Comparison of ENCODE assay signal across 20 mouse cellular contexts in genomic region chr19:32935638-32936037, GRCm38 (mm10).
DNase-seq lines count a peak whose midpoint lies in the region; ATAC-seq and TF ChIP-seq lines count a peak whose summit lies in the region.
"Had no signal": no experiment of that assay in that cellular context is flagged by ENCODE, and none has a peak within 500 bp of the region (broad histone marks: within the 10 kb centered on the region; RNA-seq: fewer than 3 reads in every experiment).

No protein-coding gene starts in this region.

- DNase-seq in spleen, adult 18-20 months = peak; percentile 49 to 54
- DNase-seq in spleen, adult 12 weeks (ENCODE audit: low spot score) = no peak
- peak; percentile 91 for DNase-seq in CH12.LX (ENCODE audit: extremely low read depth)
- DNase-seq in splenic B cell, adult 2 months (ENCODE audit: low read depth, low spot score) = peak; percentile 69
- DNase-seq in cerebellum, postnatal 4 days (ENCODE audit: low spot score in 2 of 2) = no peak
- DNase-seq: adrenal gland, adult 8-10 months; cerebellum, adult 11-12 months; cerebellum, postnatal 36 days; gastrocnemius, postnatal 36 days; heart, postnatal 14 days; kidney, adult 18-20 months; kidney, postnatal 14 days; right cerebral cortex, postnatal 4 days had no signal

- H3K4me3 ChIP-seq in CH12.LX (replicated peaks in 1 of 3; ENCODE audit: low read depth in 2 of 3, low read length in 2 of 3, poor library complexity in 1 of 3) = no peak overlapping the region
- H3K4me3 ChIP-seq: erythroblast, embryonic 14.5 days; heart, embryonic 10.5 days; hindbrain, embryonic 15.5 days; left cerebral cortex, adult 2 months had no signal

- peak; percentile 94 for TF ChIP-seq EP300 in CH12.LX (IDR thresholded peaks at IDR 0.05; ENCODE audit: low read length)

- TF ChIP-seq CTCF in CH12.LX (conservative IDR thresholded peaks at IDR 0.05 in 1 of 2, IDR thresholded peaks at IDR 0.05 in 1 of 2; ENCODE audit: low read depth in 2 of 2, low read length in 2 of 2) = no peak

- no peaks in the 10 kb centered on the region for H3K9me3 ChIP-seq in CH12.LX (replicated peaks; ENCODE audit: low read length)
- H3K9me3 ChIP-seq: heart, embryonic 10.5 days; hindbrain, embryonic 15.5 days had no signal

- no peaks in the 10 kb centered on the region for H3K36me3 ChIP-seq in CH12.LX (replicated peaks in 1 of 2; ENCODE audit: control insufficient read depth in 1 of 2, insufficient read depth in 1 of 2, low read length in 1 of 2)
- no peaks in the 10 kb centered on the region for H3K36me3 ChIP-seq in splenic B cell, adult 2 months (ENCODE audit: control insufficient read depth, insufficient read depth, low read length, poor library complexity, severe bottlenecking)
- H3K36me3 ChIP-seq: heart, embryonic 10.5 days; hindbrain, embryonic 15.5 days had no signal

- H3K79me2 ChIP-seq in CH12.LX (replicated peaks; ENCODE audit: control insufficient read depth, extremely low read depth, insufficient read depth, poor library complexity, severe bottlenecking) = no peaks in the 10 kb centered on the region

- H3K9ac ChIP-seq in CH12.LX (ENCODE audit: insufficient read depth, low read depth) = no peak overlapping the region
- H3K9ac ChIP-seq: hindbrain, embryonic 15.5 days had no signal

- peak; percentile 20 for TF ChIP-seq RAD21 in CH12.LX (IDR thresholded peaks at IDR 0.05; ENCODE audit: low read depth, low read length)

- no peak overlapping the region for H3K27ac ChIP-seq in CH12.LX (ENCODE audit: insufficient read depth, low read depth)
- H3K27ac ChIP-seq: heart, embryonic 10.5 days; hindbrain, embryonic 15.5 days; left cerebral cortex, adult 2 months had no signal

- H3K4me1 ChIP-seq in CH12.LX (ENCODE audit: control insufficient read depth in 1 of 2, insufficient read depth in 2 of 2) = peaks cover 16 to 51% of the 10 kb centered on the region in 2 experiments
- H3K4me1 ChIP-seq: heart, embryonic 10.5 days; hindbrain, embryonic 15.5 days had no signal

- dilution Hi-C loops in CH12.LX (cut with MboI; ENCODE audit: extremely low pct_ligation_motif_present, extremely low pct_unique_long_range_greater_than_20kb, low sequenced_read_pairs) = no loop called here

- peak overlapping the region; percentile 4; the same call in 1 of the 2 replicates for H3K4me2 ChIP-seq in CH12.LX (ENCODE audit: insufficient read depth, low read depth, poor library complexity, severe bottlenecking)
- H3K4me2 ChIP-seq: hindbrain, embryonic 15.5 days had no signal

- ATAC-seq in megakaryocyte, adult 5-6 weeks (ENCODE audit: poor library complexity, severe bottlenecking) = peak; percentile 92
- ATAC-seq in frontal cortex, adult (ENCODE audit: low TSS enrichment) = no peak
- ATAC-seq: forebrain, embryonic 14.5 days had no signal

- in situ Hi-C loops in CH12.LX (cut with MboI; ENCODE audit: low pct_ligation_motif_present, low pct_unique_long_range_greater_than_20kb, low sequenced_read_pairs) = no loop called here

- H3K27me3 ChIP-seq in CH12.LX (replicated peaks) = no peaks in the 10 kb centered on the region
- H3K27me3 ChIP-seq in splenic B cell, adult 2 months (ENCODE audit: control insufficient read depth, insufficient read depth, low read length, poor library complexity, severe bottlenecking) = no peaks in the 10 kb centered on the region
- H3K27me3 ChIP-seq: hindbrain, embryonic 15.5 days had no signal

- no peak for TF ChIP-seq POLR2A in CH12.LX (IDR thresholded peaks at IDR 0.05; ENCODE audit: low read depth, low read length)

TF ChIP-seq in CH12.LX, 34 proteins besides CTCF, POLR2A, EP300 and RAD21:
- TF ChIP-seq MEF2A (IDR thresholded peaks at IDR 0.05; ENCODE audit: borderline replicate concordance, low read depth, low read length) (peak; percentile 79), ETS1 (conservative IDR thresholded peaks at IDR 0.05; ENCODE audit: low read depth, low read length) (peak; percentile 93), UBTF (IDR thresholded peaks at IDR 0.05; ENCODE audit: low read depth, low read length) (no peak), TBP (conservative IDR thresholded peaks at IDR 0.05; ENCODE audit: low read depth, low read length) (peak; percentile 64), BHLHE40 (IDR thresholded peaks at IDR 0.05; ENCODE audit: low read depth, low read length) (peak; percentile 90), KAT2A (IDR thresholded peaks at IDR 0.05; ENCODE audit: insufficient replicate concordance, low read length) (0 out of 2 replicates have a peak, but pooled peaks have one; percentile 42), ZC3H11A (IDR thresholded peaks at IDR 0.05; ENCODE audit: low read depth, low read length) (no peak), ZNF384 (IDR thresholded peaks at IDR 0.05; ENCODE audit: low read depth, low read length) (0 out of 2 replicates have a peak, but pooled peaks have one; percentile 27), HCFC1 (IDR thresholded peaks at IDR 0.05; ENCODE audit: low read depth, low read length) (peak; percentile 29; the same call in 1 of the 2 replicates), GABPA (IDR thresholded peaks at IDR 0.05; ENCODE audit: insufficient replicate concordance, low read depth, low read length) (no peak), POLR2AphosphoS2 (IDR thresholded peaks at IDR 0.05; ENCODE audit: low read depth, low read length) (no peak), MAZ (IDR thresholded peaks at IDR 0.05; ENCODE audit: low read depth, low read length) (peak; percentile 73; the same call in 1 of the 2 replicates), ZKSCAN1 (IDR thresholded peaks at IDR 0.05; ENCODE audit: borderline replicate concordance, low read depth, low read length) (no peak), E2F4 (IDR thresholded peaks at IDR 0.05; ENCODE audit: insufficient replicate concordance, low read depth, low read length) (no peak), RCOR1 (conservative IDR thresholded peaks at IDR 0.05; ENCODE audit: low read depth, low read length) (peak; percentile 87), SIN3A (IDR thresholded peaks at IDR 0.05; ENCODE audit: low read length) (peak; percentile 85), SMC3 (IDR thresholded peaks at IDR 0.05; ENCODE audit: low read depth, low read length) (peak; percentile 42), USF1 (IDR thresholded peaks at IDR 0.05; ENCODE audit: low read depth, low read length) (no peak), ELF1 (IDR thresholded peaks at IDR 0.05; ENCODE audit: low read depth, low read length) (peak; percentile 38; the same call in 1 of the 2 replicates), IRF4 (IDR thresholded peaks at IDR 0.05; ENCODE audit: low read depth, low read length) (peak; percentile 91), JUN (IDR thresholded peaks at IDR 0.05; ENCODE audit: insufficient read depth, low read depth, low read length) (peak; percentile 49), MAFK (IDR thresholded peaks at IDR 0.05; ENCODE audit: insufficient replicate concordance, low read length) (peak; percentile 76), CHD2 (IDR thresholded peaks at IDR 0.05; ENCODE audit: low read length) (peak; percentile 63), MYC (IDR thresholded peaks at IDR 0.05; ENCODE audit: low read depth, low read length) (peak; percentile 87), NRF1 (IDR thresholded peaks at IDR 0.05; ENCODE audit: low read depth, low read length) (no peak), NELFE (IDR thresholded peaks at IDR 0.05; ENCODE audit: low read depth, low read length) (no peak), TCF12 (IDR thresholded peaks at IDR 0.05; ENCODE audit: low read depth, low read length) (peak; percentile 87), JUND (conservative IDR thresholded peaks at IDR 0.05; ENCODE audit: low read depth, low read length) (peak; percentile 72; the same call in 1 of the 2 replicates), MAX (IDR thresholded peaks at IDR 0.05; ENCODE audit: low read length) (peak; percentile 61; the same call in 1 of the 2 replicates), MXI1 (IDR thresholded peaks at IDR 0.05; ENCODE audit: low read depth, low read length) (peak; percentile 47; the same call in 1 of the 2 replicates)

Comparison
In these comparisons a context has a peak if more than half of its experiments do, and no peak if none do; other contexts are left out.
1. DNase-seq: peak in spleen, adult 18-20 months (2 of 2), CH12.LX (single experiment) and splenic B cell, adult 2 months (single experiment); none in spleen, adult 12 weeks (single experiment) and cerebellum, postnatal 4 days (0 of 2).